Mouse (Mus musculus) right cerebral cortex, postnatal 4 days (tissue): ENCODE data around the gene Rgs6.
A peak's percentile ranks its signal among the peaks of the same experiment; 100 is the strongest.

Source experiments
- DNase-seq: peaks from one replicate; pipeline ENCODE4 v3.0.0-alpha.2; 2022

The Rgs6 gene

DNA sequence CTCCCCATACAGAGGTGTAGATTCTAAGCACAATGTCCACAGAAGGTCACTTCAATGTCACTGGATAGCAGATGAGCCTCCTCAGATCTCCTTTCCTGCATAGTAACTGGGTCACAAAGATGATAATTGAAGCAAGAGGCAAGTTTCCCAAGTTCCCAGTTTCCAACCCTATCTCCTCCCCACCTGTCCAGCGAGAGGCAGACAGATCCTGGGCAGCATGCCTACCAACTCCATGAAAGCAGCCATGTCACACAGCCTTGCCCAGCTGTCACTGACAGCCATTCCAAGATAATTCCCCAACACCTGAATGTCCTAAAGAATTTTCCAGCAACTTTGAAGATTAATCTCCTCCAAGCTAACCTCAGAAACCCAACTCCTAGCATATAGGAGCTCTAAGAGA is 399.6 kb downstream of the Rgs6 start:
- no peak for DNase-seq

GRCm38 (mm10) chr12:82993905-82994304 is 405.8 kb downstream of the Rgs6 start:
- no peak for DNase-seq

GRCm38 (mm10) chr12:82996775-82997174 is 408.7 kb downstream of the Rgs6 start:
- no peak for DNase-seq

- DNase-seq = no peak
Observed at GRCm38 (mm10) chr12:82998682-82999332, 410.7 kb downstream of the Rgs6 start.

GRCm38 (mm10) chr12:82999333-83000032 is 411.4 kb downstream of the Rgs6 start:
- DNase-seq = no peak

DNA sequence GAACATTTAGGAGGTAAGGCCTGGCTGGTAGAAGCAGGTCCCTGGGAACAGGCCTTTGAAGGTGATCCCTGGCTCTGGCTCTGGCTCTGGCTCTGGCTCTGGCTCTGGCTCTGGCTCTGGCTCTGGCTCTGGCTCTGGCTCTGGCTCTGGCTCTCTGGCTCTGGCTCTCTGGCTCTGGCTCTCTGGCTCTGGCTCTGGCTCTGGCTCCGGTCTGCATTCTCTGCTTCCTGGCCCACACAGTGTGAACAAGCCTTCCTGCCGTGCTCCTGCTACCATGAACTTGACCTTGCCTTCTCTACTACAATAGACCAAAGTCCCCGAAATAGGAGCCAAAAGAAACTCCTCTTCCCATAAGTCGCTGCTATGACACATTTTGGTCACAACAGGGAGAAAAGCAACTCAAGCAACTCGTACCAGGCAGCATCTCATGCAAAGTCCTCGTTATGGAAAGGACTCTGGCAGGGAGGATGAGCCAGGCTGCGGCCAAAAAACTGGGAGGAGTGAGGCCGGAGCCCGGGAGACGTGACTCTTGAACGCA is 412.0 kb downstream of the Rgs6 start:
- DNase-seq = no peak

DNA sequence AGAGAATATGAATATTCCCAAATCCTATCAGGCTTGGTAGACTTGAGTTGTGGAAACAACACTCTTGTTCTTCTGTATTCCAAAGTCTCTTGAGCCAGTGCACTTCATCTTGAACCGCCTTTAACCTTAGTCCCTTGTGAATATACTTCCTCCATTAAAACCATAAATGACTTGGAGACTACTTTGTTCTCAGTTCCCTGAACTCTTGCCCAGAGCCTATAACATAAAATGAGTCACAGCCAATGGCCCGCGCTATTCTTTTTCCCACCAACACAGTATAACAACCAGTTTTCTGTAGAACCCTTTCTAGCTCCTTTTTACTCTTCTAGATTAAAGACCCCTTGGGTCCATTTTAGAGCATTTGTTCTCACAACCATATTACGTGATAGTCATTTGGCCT is 412.9 kb downstream of the Rgs6 start:
- DNase-seq = no peak

DNA sequence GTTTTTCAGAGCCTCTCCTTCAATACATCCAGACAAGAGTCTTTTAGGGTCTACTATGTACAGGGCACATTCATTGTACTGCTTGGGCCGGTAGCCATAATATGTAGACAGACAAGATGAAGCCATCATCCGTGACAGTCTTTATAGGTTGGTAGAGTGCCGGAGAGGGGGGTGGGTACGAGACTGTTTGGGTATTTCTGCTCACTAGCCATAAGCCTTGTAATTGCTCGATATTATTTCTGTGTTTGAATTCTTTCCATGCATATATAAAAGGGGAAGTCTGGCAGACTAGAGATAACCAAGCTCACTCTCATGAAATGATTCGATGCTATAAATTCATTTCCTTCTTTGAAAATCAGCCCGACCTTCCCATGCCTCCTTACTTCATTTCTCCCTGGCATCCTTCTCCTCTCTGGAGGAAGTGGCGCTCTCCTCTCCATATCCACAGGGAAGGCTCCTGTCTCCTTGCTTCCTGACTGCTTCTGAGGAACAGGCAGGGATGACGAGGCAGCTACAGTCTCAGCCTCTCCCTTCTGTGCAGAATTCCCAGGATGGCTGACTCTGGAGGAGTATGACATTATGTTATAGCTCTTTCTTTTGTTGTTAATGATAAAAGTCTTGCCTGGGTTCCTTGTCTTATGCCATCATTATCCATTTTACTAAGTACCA is 416.1 kb downstream of the Rgs6 start:
- no peak for DNase-seq

GRCm38 (mm10) chr12:83011056-83011565 is 423.0 kb downstream of the Rgs6 start:
- no peak for DNase-seq

GRCm38 (mm10) chr12:83013918-83014691 is 426.0 kb downstream of the Rgs6 start:
- DNase-seq = no peak

GRCm38 (mm10) chr12:83014848-83015247 is 426.8 kb downstream of the Rgs6 start:
- DNase-seq = no peak

- no peak for DNase-seq
Observed at GRCm38 (mm10) chr12:83015366-83015765, 427.3 kb downstream of the Rgs6 start.

GRCm38 (mm10) chr12:83016486-83016885 is 428.4 kb downstream of the Rgs6 start:
- DNase-seq = no peak

- peak; percentile 92 for DNase-seq
Observed at GRCm38 (mm10) chr12:83018005-83018404, 429.9 kb downstream of the Rgs6 start.

- DNase-seq = no peak
Observed at GRCm38 (mm10) chr12:83026985-83027384, 438.9 kb downstream of the Rgs6 start.

DNA sequence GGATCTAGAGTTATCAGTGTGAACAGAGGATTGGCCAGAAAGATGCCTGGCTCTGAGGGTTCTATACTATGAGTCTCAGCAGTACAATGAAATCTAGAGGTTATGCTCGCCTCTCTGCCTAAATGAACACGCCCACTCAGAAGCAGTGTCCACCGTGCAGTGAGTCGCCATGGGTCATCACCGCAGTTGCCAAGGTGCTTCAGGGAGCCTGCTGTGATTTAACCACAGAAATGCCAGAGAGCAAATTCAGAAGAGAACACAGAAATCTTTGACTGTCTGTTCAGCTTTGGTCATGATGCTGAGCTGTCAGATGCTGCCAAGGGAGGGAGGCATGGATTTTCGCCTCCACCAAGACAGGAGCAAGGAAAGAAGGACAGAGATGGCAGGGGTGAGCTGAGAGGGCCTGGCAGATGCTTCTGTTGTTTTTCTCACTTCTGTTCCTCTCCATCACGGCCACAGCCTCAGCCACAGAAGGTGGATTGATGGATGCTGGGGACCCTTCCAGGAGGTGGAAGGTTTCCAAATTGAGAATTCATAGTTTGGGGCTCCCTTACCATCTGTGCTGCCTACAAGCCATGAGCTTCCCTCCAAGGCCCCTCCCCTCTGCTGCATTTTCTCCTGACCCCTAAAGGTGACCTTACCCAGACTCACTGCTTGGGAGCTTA is 445.2 kb downstream of the Rgs6 start:
- DNase-seq = no peak

DNA sequence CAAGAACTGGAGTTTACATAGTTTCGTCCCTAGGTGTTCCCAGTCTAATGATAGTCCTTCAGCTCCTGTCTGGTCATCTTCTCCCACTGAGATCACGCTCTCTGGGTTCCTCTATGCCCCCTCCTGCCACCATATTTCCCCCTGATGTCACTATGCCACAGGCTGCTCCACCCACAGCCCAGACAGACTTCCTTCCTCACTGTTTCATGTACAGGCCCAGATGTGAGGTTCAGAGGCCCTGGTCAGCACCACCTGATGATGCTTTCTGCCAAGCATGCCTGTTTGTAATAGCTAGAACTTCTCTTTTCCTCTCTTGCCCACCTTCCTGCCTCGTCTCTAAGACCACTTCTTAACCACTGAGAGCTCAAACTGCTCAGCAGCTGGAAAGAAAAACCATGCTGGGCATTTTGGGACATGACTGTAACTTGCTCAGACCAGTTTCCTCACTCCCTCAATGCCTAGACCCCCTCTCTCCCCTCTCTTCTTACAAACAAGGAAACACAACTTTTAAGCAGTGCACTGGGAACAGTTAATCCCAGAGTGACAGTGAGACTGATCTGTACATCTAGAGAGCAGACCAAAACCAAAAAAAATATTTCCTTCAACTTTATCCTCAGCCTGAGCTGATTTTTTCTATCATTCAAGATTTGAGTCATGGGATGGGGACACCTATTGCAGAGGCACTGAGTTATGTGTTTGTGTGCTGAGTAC is 446.9 kb downstream of the Rgs6 start:
- DNase-seq = no peak

DNA sequence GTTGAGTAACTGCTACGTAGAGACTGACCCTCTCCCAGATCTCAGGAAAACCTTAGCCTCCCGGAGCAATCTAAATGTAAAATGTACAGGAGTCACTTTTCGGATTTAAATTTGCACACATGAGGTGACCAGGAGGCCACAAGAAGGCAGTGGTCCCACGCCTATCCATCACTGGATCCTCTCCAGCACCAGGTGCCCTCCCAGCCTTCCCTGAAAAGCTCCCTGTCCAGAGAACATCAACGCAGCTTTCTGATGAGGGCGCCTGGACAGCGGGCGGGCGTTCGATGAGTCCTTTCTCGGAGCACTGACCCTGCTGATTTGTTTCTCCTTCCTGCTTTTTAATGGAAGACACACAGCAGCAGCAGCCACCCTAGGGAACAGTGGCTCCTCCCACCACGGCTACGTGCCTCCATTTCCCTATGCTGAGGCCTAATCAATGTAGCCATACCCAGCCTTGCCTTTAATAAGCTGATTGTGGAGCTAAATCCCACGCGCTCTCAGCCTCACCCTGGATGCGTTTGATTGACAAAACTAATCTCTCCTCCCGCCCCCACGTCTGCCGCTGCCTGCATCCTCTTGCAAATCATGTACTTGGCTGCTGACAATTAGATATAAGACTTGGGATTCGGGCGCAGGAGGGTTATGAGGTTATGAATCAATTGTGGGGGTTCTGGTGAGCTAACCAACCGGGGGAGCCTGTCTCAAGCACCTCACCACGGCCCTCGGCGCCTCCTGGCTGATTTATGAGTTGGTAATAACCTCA is 449.9 kb downstream of the Rgs6 start:
- DNase-seq = peak; percentile 42

- no peak for DNase-seq
Observed at GRCm38 (mm10) chr12:83038779-83039178, 450.7 kb downstream of the Rgs6 start.

- DNase-seq = no peak
Observed at GRCm38 (mm10) chr12:83039859-83040258, 451.8 kb downstream of the Rgs6 start.
